Mouse (Mus musculus) erythroid progenitor cell, adult 5-6 weeks (primary cell): ENCODE measurements at regions not wholly inside any gene's neighbourhood (a gene's known extent, or its start where the extent isn't known, plus 50 kb on each side); places are given as distances from the start of the nearest gene placed in this dataset.
A peak's percentile ranks its signal among the peaks of the same experiment; 100 is the strongest.

Experiments
- ATAC-seq: replicated peaks from 2 replicates; pipeline ENCODE4 v1.8.0; 2016; ENCODE audit warnings: moderate number of reproducible peaks, mild to moderate bottlenecking, moderate TSS enrichment, inconsistent platforms; ENCODE audit not compliant: poor library complexity, low FRiP score, severe bottlenecking

GRCm38 (mm10) chr16:30460371-30460770, 54.6 kb upstream of the Atp13a3 start:
- ATAC-seq = no peak

GRCm38 (mm10) chr16:30457872-30458271, 52.1 kb upstream of the Atp13a3 start:
- 0 out of 2 replicates have a peak, but pooled peaks have one; percentile 23 for ATAC-seq

DNA sequence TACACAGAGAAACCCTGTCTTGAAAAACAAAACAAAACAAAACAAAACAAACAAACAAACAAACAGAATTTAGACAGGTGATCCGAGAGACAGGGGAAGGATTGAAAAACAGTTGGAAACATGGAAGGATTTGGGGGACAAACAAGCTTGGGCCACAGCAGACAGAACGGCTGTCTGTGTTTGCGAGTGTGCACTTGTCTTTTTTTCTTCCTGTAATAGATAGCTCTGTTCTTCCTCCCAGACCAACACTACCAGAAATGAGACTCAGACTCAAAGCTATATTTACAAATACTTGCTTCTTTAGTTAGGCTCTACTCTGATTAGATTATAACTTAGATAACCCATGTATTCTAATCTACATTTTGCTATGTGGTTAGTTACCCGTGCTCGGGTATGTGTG, 51.6 kb upstream of the Atp13a3 start:
- no peak for ATAC-seq

GRCm38 (mm10) chr16:30456687-30457086, 50.9 kb upstream of the Atp13a3 start:
- ATAC-seq = 0 out of 2 replicates have a peak, but pooled peaks have one; percentile 70
